Mouse (Mus musculus) right cerebral cortex, postnatal 36 days (tissue): Measurements from ENCODE around the gene Dnajc30.
A peak's percentile ranks its signal among the peaks of the same experiment; 100 is the strongest.
"Not testable (repeated sequence)": the region's sequence is repeated elsewhere in the genome, so short reads cannot be mapped to it uniquely, and the experiment has no call there.

Experiments used
- DNase-seq, 2 experiments: peaks; one replicate each; pipeline ENCODE4 v3.0.0; 2022; ENCODE audit warnings: low spot score in 2 of 2, mixed read lengths in 1 of 2

The Dnajc30 gene

DNA sequence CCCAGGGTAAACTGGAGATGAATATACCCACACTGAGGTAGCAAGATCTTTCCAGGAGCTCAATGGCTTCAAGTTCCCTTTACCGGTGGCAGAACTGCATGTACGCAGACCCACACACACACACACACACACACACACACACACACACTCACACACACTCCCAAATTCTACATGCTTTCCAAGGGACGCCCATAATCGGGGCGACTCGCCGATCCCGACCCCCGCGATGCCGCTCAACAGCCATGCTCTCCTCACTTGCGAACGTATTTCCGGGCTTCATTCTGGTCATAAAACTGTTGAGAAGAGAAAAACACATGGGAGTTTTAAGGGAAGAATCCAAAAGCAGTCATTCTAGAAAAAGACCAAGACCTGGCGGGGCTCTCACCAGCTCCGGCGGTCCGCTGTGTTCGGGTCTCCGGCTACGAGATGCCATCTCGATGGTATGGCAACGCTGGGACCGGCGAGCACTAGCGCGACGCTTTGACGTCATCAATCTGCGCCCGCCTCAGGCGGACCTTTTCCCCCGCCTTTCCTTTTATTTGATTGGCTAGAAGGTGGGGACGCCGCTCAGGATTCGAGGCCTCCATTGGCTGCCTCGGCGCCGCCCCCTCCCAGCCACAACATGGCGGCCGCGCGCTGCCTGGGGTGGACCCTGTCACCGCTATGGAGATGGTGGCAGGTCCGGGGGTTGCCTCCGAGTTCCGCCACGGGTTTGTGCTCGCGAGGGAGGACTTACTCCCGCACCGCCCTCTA, at the start of gene Dnajc30:
TSS of gene Dnajc30 (plus strand) at position 574 of the 753 bp plus-strand sequence.
- DNase-seq = peak; percentile 95 to 96

DNA sequence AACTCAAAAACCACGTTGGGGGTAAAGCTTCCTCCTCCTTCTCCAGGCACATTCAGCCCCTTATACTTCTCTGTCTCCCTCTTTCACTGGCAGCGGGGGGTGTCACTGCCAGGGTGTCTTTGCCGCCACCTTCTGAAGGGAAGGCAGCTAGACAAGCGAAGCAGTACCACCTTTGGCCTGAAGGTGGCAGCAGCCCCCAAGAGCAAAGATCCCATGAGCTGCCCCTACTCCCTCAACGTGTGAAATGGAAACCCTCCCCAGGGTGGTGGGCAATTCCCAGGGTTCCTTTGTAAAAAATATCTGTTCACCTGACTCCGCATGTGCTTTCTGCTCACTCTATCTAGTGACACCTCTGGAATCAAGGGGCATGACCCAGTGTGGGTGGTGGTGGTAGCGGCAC, 48.5 kb upstream of the Dnajc30 start:
- peak; percentile 75 to 82 for DNase-seq

GRCm38 (mm10) chr5:135016224-135016759, 47.7 kb upstream of the Dnajc30 start:
- DNase-seq = no peak

GRCm38 (mm10) chr5:135021814-135022213, 42.2 kb upstream of the Dnajc30 start:
- no peak for DNase-seq

DNA sequence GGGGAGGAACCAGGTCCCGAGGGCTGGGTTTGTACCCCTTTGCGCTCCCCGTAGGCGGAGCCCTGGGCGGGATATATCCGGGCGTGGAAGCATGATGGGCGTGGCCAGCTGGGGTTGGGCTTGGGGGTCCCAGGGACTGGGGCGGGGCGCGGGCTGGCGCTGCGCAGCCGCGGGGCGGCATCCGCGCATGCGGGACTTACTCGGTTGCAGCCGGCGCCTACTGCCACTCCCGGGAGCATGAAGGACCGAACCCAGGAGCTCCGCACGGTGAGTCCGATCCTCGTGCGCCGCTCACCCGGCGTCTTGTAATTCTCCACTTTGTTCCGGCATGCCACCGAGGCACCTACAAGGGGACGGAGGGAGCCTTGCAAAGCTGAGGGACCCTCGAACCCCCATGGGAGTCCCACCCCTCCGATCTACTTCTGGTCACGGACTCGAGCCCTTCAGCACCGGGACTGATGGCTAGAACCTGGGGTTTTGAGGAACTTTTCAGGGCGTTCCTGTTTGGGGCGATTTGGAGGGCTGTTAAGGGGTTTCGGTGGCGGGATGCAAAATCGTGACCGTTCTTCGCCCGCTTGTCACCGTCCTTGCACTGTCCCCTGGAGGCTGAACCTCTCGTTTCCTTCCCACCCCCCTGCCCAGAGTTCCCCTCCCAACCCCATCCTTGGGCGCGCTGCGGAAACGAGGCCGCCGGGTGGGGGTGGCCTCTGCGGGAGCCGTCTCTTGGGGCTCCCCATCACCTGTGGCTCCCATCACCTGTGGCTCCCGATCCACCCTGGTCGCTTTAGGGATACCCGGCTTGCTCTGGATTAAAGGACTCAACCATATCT, 40.4 kb upstream of the Dnajc30 start, which contains the start of gene Stx1a:
TSS of gene Stx1a (plus strand) at position 139 of the 830 bp plus-strand sequence.
- peak; percentile 82 to 86 for DNase-seq

DNA sequence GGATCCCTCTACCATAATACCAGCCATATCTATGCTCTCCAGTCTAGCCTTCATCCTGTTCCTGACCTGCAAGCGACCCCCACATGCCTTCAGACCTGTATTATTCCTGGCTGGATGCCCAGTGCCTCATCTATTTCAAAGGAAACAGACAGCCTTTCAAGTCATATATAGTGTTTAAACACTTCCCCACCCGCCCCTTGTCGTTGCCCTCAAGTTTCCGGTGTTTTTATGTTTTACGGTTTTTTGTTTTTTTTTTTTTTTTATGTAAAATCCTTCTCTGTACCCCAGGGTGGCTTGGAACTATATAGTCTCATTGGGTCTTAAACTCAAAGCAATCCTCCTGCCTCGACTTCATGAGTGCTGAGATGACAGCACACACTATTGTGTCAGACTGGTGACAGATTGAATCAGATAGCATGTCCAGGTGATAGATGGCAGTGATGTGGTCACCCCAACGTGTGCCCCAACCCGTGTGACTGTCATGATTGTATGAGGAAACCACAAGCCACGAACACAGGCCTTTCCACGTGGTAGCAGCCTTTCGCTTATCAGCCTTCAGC, 39.3 kb upstream of the Dnajc30 start:
- DNase-seq = no peak

GRCm38 (mm10) chr5:135025899-135026298, 38.1 kb upstream of the Dnajc30 start:
- DNase-seq = peak; percentile 62 to 80

DNA sequence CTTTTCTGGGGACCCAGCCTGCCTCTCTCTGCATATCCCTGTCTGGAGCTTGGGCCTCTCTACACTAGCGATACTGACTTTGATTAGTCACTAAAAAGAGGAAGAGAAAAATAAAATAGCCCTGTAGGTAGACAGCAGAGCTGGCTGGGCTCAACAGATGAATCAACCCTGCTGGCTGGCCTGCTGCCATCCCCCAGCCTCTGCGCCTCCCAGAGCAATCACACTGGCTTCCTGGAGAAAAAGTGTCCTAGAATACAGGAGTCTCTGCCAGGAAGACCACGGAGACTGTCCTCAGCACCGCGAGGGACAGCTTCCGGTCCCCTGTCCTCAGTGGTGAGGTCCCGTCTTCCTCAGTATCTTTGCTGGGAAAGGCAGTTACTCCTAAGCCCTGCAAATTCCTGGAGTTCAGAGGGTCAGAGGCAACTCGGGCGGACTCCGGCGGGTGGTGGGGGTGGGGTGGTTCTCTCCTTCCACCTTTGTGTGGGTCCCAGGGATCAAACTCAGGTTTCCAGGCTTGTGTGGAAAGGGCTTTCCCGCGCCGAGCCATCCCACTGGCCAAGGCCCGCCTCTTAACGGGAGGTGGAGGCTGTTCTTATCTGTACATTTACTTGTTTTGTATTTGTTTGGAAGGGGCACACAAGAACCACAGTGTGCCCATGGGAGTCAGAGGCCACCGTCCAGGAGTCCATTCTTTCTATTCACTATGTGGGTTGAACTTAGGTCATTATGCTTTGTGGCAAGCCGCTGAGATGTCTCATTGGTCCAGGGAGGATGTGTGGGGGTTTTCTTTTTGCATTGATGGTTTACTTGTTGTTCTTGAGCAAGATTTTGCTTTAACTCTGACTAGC, 34.8 kb upstream of the Dnajc30 start:
- DNase-seq = peak; percentile 73 to 76

GRCm38 (mm10) chr5:135032581-135032980, 31.4 kb upstream of the Dnajc30 start:
- DNase-seq = no peak

DNA sequence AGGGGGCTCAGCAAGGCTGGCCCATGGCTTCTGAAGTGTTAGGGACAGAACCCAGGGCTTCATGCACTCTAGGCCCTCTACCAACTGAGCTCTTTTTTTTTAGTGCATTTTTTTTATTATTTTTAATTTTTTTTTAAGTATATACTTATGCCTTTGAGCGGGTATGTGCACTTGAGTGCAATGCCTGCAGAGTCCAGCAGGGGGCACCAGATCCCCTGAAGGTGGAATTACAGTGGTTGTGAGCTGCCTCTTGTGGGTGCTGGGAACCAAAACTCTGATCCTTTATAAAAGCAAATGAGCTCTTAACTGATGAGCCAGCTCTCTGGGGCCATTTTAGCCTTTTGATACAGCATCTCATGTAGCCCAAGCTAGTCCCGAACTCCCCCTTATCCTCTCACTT, 29.4 kb upstream of the Dnajc30 start:
- DNase-seq = no peak

- DNase-seq = peak; percentile 74 to 82
Measured at GRCm38 (mm10) chr5:135035608-135036359, 28.2 kb upstream of the Dnajc30 start.

GRCm38 (mm10) chr5:135037946-135038345, 26.1 kb upstream of the Dnajc30 start:
- no peak for DNase-seq

DNA sequence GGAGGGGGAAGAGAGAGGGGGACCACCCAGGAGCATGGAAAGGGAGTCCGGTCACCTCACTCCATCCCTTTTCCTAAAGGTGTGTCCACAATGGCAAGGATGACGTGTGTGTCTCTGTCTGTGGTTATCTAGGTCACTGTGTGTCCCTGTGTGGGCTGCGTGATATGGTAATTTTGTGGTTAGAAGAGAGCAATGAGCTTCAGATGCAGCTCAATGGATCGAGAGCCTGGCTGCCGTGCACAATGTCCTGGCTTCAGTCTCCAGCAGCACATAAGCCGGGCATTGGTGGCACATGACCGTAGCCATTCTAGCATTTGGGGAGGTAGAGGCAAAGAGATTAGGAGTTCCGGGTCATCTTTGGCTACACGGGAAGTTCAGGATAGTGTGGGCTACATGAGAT, 24.5 kb upstream of the Dnajc30 start:
- DNase-seq = no peak

GRCm38 (mm10) chr5:135040059-135040458, 23.9 kb upstream of the Dnajc30 start:
- DNase-seq = peak in 1 of 2 experiments; percentile 56

DNA sequence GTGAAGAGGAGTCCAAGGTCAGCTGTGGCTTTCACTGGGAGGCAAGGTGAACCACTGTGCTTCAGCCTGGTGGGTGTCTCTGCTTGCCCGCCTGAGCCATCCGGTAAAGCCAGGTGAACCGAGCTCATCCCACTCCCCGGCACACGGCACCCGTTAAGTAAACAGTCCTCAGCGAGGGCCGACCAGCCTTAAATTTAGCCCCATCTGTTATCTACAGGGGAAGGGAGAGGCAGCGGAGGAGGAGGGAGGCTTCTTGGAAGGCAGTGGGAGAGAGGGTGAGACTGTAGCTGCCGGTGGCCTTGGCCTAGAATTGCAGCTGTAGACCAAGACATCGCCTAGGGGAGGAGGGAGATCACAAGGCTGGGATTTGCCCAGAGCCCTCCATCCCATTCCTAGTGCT, 23.2 kb upstream of the Dnajc30 start:
- DNase-seq = peak; percentile 44 to 55

GRCm38 (mm10) chr5:135042105-135042788, 21.8 kb upstream of the Dnajc30 start:
- DNase-seq = no peak

DNA sequence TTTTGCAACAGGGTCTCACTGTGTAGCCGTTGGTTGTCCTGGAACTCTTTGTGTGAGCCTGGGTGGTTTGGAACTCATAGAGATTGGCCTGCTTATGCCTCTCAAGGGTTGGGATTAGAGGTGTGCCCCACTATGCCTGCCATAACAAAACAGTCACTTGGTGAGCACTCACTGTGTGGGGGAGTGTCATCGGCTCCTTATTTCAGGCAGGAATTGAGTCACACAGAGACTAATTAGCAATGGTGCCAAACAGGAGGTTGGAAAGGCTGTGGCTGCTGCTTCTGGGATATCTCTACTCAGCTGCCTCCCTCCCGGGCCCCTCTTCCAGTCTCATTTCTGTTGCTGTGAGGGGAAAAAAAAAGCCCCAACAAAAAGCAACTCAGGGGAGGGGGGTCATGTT, 19.4 kb upstream of the Dnajc30 start:
- DNase-seq = no peak

GRCm38 (mm10) chr5:135048539-135048938, 15.5 kb upstream of the Dnajc30 start:
- DNase-seq = no peak

- not testable (repeated sequence) for DNase-seq
Measured at GRCm38 (mm10) chr5:135049268-135049667, 14.7 kb upstream of the Dnajc30 start.

- DNase-seq = no peak
Measured at GRCm38 (mm10) chr5:135053356-135053755, 10.6 kb upstream of the Dnajc30 start.
